Mouse (Mus musculus) hindbrain, embryonic 13.5 days (tissue): ENCODE data around the gene Ttc9b. TPM values are rescaled to one million over a fixed set of nuclear protein-coding genes. Genes with fewer than 3 reads are reported as not detected.

Source experiments
- polyA plus RNA-seq: library from polyadenylated mRNA; unstranded; fragments of >200 nt; fragmentation: Nextera tagmentation; extraction: Ambion mirVana; gene quantifications from 2 replicates; pipeline ENCODE4 v1.2.1, GENCODE M21; 2015

The Ttc9b gene
- polyA plus RNA-seq, 1 experiment from 2014 or later = 52.0 TPM

Other genes starting within 250 kb of the Ttc9b start
- gene Sptbn4, start 206.2 kb upstream of the Ttc9b start, polyA plus RNA-seq = 2.2 and 2.6 TPM in 2 replicates
- gene Blvrb, start 205.9 kb upstream of the Ttc9b start, polyA plus RNA-seq = 18.7 and 19.3 TPM in 2 replicates
- gene Sertad3, start 180.1 kb upstream of the Ttc9b start, polyA plus RNA-seq = 13.0 and 13.4 TPM in 2 replicates
- 10.7 and 11.8 TPM in 2 replicates for gene Sertad1, start 167.0 kb upstream of the Ttc9b start, polyA plus RNA-seq
- gene Prx, start 154.6 kb upstream of the Ttc9b start, polyA plus RNA-seq = 1.4 and 1.5 TPM in 2 replicates
- 0.77 and 0.79 TPM in 2 replicates for gene Hipk4, start 130.6 kb upstream of the Ttc9b start, polyA plus RNA-seq
- gene Pld3, start 100.7 kb upstream of the Ttc9b start, polyA plus RNA-seq = 126 TPM in 2 replicates
- 32.1 and 34.0 TPM in 2 replicates for gene 2310022A10Rik, start 100.7 kb upstream of the Ttc9b start, polyA plus RNA-seq
- 68.0 and 71.0 TPM in 2 replicates for gene Akt2, start 62.4 kb upstream of the Ttc9b start, polyA plus RNA-seq
- gene Map3k10, start 20.7 kb downstream of the Ttc9b start, polyA plus RNA-seq = 13.0 and 13.2 TPM in 2 replicates
- 10.8 and 12.1 TPM in 2 replicates for gene Zfp607b, start 35.4 kb downstream of the Ttc9b start, polyA plus RNA-seq
- gene Zfp60, start 77.5 kb downstream of the Ttc9b start, polyA plus RNA-seq = 125 and 134 TPM in 2 replicates
- gene Zfp626, start 153.3 kb downstream of the Ttc9b start, polyA plus RNA-seq = 1.9 and 2.3 TPM in 2 replicates
- 10.5 and 11.0 TPM in 2 replicates for gene Zfp59, start 184.7 kb downstream of the Ttc9b start, polyA plus RNA-seq
- gene Zfp607a, start 203.6 kb downstream of the Ttc9b start, polyA plus RNA-seq = 1.4 and 1.6 TPM in 2 replicates